Mouse (Mus musculus) liver, embryonic 14.5 days (tissue): ENCODE results near the gene Foxj3. TPM values are rescaled to one million over a fixed set of nuclear protein-coding genes. Genes with fewer than 3 reads are reported as not detected.
A peak's percentile ranks its signal among the peaks of the same experiment; 100 is the strongest.
"Not testable (repeated sequence)": the region's sequence is repeated elsewhere in the genome, so short reads cannot be mapped to it uniquely, and the experiment has no call there.

Experiments used
- ATAC-seq: fragments of 200-750 bp; cut with Nextera tagmentation; 2 replicates; pipeline ENCODE4 v1.8.0; 2017; ENCODE audit warnings: moderate number of reproducible peaks, mild to moderate bottlenecking, moderate library complexity; ENCODE audit not compliant: insufficient read depth
- DNase-seq, 3 experiments: peaks; one replicate each; pipeline ENCODE4 v3.0.0-alpha.2; 2012 to 2013; ENCODE audit warnings: low read depth in 3 of 3, low spot score in 3 of 3
- H3K27ac ChIP-seq: fragments of 300-500 bp; sonication (generic); 2 replicates; pipeline ENCODE4 v1.5.1; 2014; ENCODE audit warnings: moderate library complexity, mild to moderate bottlenecking, control low read depth, inconsistent platforms
- H3K27me3 ChIP-seq: fragments of 300-500 bp; sonication (generic); 2 replicates; pipeline ENCODE4 v1.6.1; 2014; ENCODE audit warnings: mild to moderate bottlenecking, low read length, moderate library complexity; ENCODE audit not compliant: control insufficient read depth, insufficient read depth
- H3K36me3 ChIP-seq: fragments of 300-500 bp; sonication (generic); replicated peaks from 2 replicates; pipeline ENCODE4 v1.6.1; 2014; ENCODE audit warnings: low read depth; ENCODE audit not compliant: control insufficient read depth, insufficient read depth
- H3K4me1 ChIP-seq, 2 experiments: fragments of 200-500 bp in 1 of 2; fragments of 300-500 bp in 1 of 2; sonication (generic) in 1 of 2; replicated peaks; 2 replicates each; pipeline ENCODE4 v1.6.1; 2012 to 2014; ENCODE audit warnings: antibody characterized with exemption in 1 of 2, inconsistent platforms in 1 of 2, low read length in 1 of 2; ENCODE audit not compliant: control insufficient read depth in 2 of 2, insufficient read depth in 2 of 2
- H3K4me2 ChIP-seq: fragments of 300-500 bp; sonication (generic); 2 replicates; pipeline ENCODE4 v1.6.1; 2014; ENCODE audit warnings: low read depth, mild to moderate bottlenecking, control low read depth, moderate library complexity
- H3K4me3 ChIP-seq, 2 experiments: fragments of 200-500 bp in 1 of 2; fragments of 300-500 bp in 1 of 2; sonication (generic) in 1 of 2; 2 replicates each; pipeline ENCODE4 v1.5.1; 2012 to 2014; ENCODE audit warnings: low read depth in 2 of 2, low read length in 2 of 2, mild to moderate bottlenecking in 2 of 2, control low read depth in 1 of 2, inconsistent platforms in 1 of 2, moderate library complexity in 1 of 2; ENCODE audit not compliant: insufficient read depth in 1 of 2
- H3K9ac ChIP-seq: fragments of 300-500 bp; sonication (generic); replicated peaks from 2 replicates; pipeline ENCODE4 v1.6.1; 2014; ENCODE audit warnings: mild to moderate bottlenecking, control low read depth, moderate library complexity
- H3K9me3 ChIP-seq: fragments of 300-500 bp; sonication (generic); 2 replicates; pipeline ENCODE4 v1.6.1; 2016; ENCODE audit warnings: low read length, mixed read lengths; ENCODE audit not compliant: control insufficient read depth
- CTCF ChIP-seq: IDR thresholded peaks from 2 replicates; pipeline ENCODE4 v1.5.1; 2016; ENCODE audit warnings: antibody characterized with exemption, low read depth, control low read depth
- EP300 ChIP-seq: IDR thresholded peaks from 2 replicates; pipeline ENCODE4 v1.6.1; 2016; ENCODE audit warnings: antibody characterized with exemption, low read depth
- WGBS: fragments of 180-500 bp; shearing (Covaris S2); extraction: QIAGEN DNeasy Blood & Tissue Kit; methylation state at CpG from one replicate; pipeline ENCODE4 v1.1.7; 2014; ENCODE audit not compliant: insufficient replicate concordance; 5-methylcytosine and 5-hydroxymethylcytosine counted together
- polyA plus RNA-seq, 2 experiments: library from polyadenylated mRNA; depleted of rRNA in 1 of 2; stranded (reverse) in 1 of 2; unstranded in 1 of 2; fragments of >200 nt; fragmentation: Nextera tagmentation in 1 of 2; extraction: Ambion mirVana in 1 of 2; gene quantifications; 2 replicates each; pipeline versions ENCODE4 v1.2.1 to v1.2.3; 2012 to 2014

Gene Foxj3
- polyA plus RNA-seq (2012; rRNA removed) (4.1 and 4.7 TPM in 2 replicates), polyA plus RNA-seq (2014; fragmentation: Nextera tagmentation; extraction: Ambion mirVana) (4.5 and 5.6 TPM in 2 replicates)

GRCm38 (mm10) chr4:119536615-119537014 lies at the start of gene Foxj3:
Gene Foxj3 (plus strand): TSS chr4:119537004.
- H3K4me2 ChIP-seq, ATAC-seq, H3K9me3 ChIP-seq, H3K27me3 ChIP-seq, DNase-seq, H3K9ac ChIP-seq, H3K27ac ChIP-seq, H3K4me3 ChIP-seq, H3K36me3 ChIP-seq, H3K4me1 ChIP-seq: not testable (repeated sequence)
- 49% methylated on average over 4 of the region's 4 CpGs for whole genome bisulfite sequencing

- WGBS: 73% methylated on average over 10 of the region's 10 CpGs
- Histone ChIP-seq H3K9ac (no peak overlapping the region), H3K27me3 (peaks cover 27% of the 10 kb centered on the region), H3K4me3 (no peak overlapping the region), H3K4me2 (no peak overlapping the region), H3K36me3 (no peaks in the 10 kb centered on the region), H3K9me3 (no peaks in the 10 kb centered on the region), H3K4me1 (no peaks in the 10 kb centered on the region; a peak in 1 of 4 replicates), H3K27ac (no peak overlapping the region)
- TF ChIP-seq EP300: no peak
- TF ChIP-seq CTCF: no peak
- DNase-seq (no peak), ATAC-seq (no peak)
Observed at GRCm38 (mm10) chr4:119489666-119490065, 47.1 kb upstream of the Foxj3 start.

- ATAC-seq (no peak), DNase-seq (peak in 1 of 3 experiments; percentile 6)
- 52% methylated on average over 3 of the region's 3 CpGs for WGBS
- Histone ChIP-seq H3K27me3 (peaks cover 27% of the 10 kb centered on the region), H3K4me3 (no peak overlapping the region), H3K4me2 (no peak overlapping the region), H3K9ac (no peak overlapping the region), H3K4me1 (no peaks in the 10 kb centered on the region; a peak in 1 of 4 replicates), H3K9me3 (no peaks in the 10 kb centered on the region), H3K27ac (no peak overlapping the region), H3K36me3 (no peaks in the 10 kb centered on the region)
- TF ChIP-seq CTCF (peak; percentile 54), EP300 (no peak)
Observed at GRCm38 (mm10) chr4:119490806-119491205, 46.0 kb upstream of the Foxj3 start.

GRCm38 (mm10) chr4:119492291-119492932 lies 44.4 kb upstream of the Foxj3 start, which contains the start of gene Rimkla:
Gene Rimkla (minus strand): TSS chr4:119492628.
- H3K27ac ChIP-seq: no peak within 1 kb of the TSS
- H3K9ac ChIP-seq: no peak within 1 kb of the TSS
- H3K4me2 ChIP-seq: peak within 1 kb of the TSS; percentile 54
- H3K4me1 ChIP-seq: no peaks in the 10 kb centered on the region; a peak in 1 of 4 replicates
- no peaks in the 10 kb centered on the region for H3K9me3 ChIP-seq
- H3K36me3 ChIP-seq: no peaks in the 10 kb centered on the region
- DNase-seq (no peak), ATAC-seq (0 out of 2 replicates have a peak, but pooled peaks have one; percentile 28)
- peaks cover 27% of the 10 kb centered on the region for H3K27me3 ChIP-seq
- peak within 1 kb of the TSS; percentile 38 to 39 for H3K4me3 ChIP-seq
- no peak for TF ChIP-seq EP300
- no peak for TF ChIP-seq CTCF
- under 1% methylated on average over 77 of the region's 77 CpGs for WGBS

- Histone ChIP-seq H3K4me1 (no peaks in the 10 kb centered on the region; a peak in 1 of 4 replicates), H3K9ac (no peak overlapping the region), H3K27ac (no peak overlapping the region), H3K9me3 (no peaks in the 10 kb centered on the region), H3K27me3 (peaks cover 27% of the 10 kb centered on the region), H3K36me3 (no peaks in the 10 kb centered on the region), H3K4me3 (peak overlapping the region in 1 of 2 experiments; percentile 38; a peak in 1 of 4 replicates), H3K4me2 (peak overlapping the region; percentile 54)
- TF ChIP-seq CTCF: no peak
- ATAC-seq: no peak
- WGBS: 33% methylated on average over 10 of the region's 10 CpGs
- DNase-seq: no peak
Observed at GRCm38 (mm10) chr4:119492933-119493327, 43.9 kb upstream of the Foxj3 start.
